Mouse (Mus musculus) liver, embryonic 15.5 days (tissue): Measurements from ENCODE around the gene Elmod3. TPM values are rescaled to one million over a fixed set of nuclear protein-coding genes. Genes with fewer than 3 reads are reported as not detected.

ENCODE experiments used
- ATAC-seq: fragments of 200-750 bp; cut with Nextera tagmentation; 2 replicates; pipeline ENCODE4 v1.8.0; 2017; ENCODE audit warnings: moderate number of reproducible peaks, mild to moderate bottlenecking, moderate library complexity; ENCODE audit not compliant: insufficient read depth
- H3K27ac ChIP-seq: fragments of 300-500 bp; sonication (generic); replicated peaks from 2 replicates; pipeline ENCODE4 v1.5.1; 2015; ENCODE audit warnings: mild to moderate bottlenecking, inconsistent platforms
- H3K27me3 ChIP-seq: fragments of 300-500 bp; sonication (generic); 2 replicates; pipeline ENCODE4 v1.6.1; 2015; ENCODE audit warnings: mild to moderate bottlenecking, inconsistent platforms
- H3K36me3 ChIP-seq: fragments of 300-500 bp; sonication (generic); replicated peaks from 2 replicates; pipeline ENCODE4 v1.6.1; 2015; ENCODE audit warnings: moderate library complexity, mild to moderate bottlenecking, inconsistent platforms
- H3K4me1 ChIP-seq: fragments of 300-500 bp; sonication (generic); replicated peaks from 2 replicates; pipeline ENCODE4 v1.6.1; 2015; ENCODE audit warnings: inconsistent platforms
- H3K4me2 ChIP-seq: fragments of 300-500 bp; sonication (generic); 2 replicates; pipeline ENCODE4 v1.6.1; 2015; ENCODE audit warnings: moderate library complexity, mild to moderate bottlenecking, inconsistent platforms
- H3K4me3 ChIP-seq: fragments of 300-500 bp; sonication (generic); replicated peaks from 2 replicates; pipeline ENCODE4 v1.5.1; 2015; ENCODE audit warnings: mild to moderate bottlenecking, inconsistent platforms
- H3K9ac ChIP-seq: fragments of 300-500 bp; sonication (generic); 2 replicates; pipeline ENCODE4 v1.6.1; 2015; ENCODE audit warnings: moderate library complexity, mild to moderate bottlenecking, inconsistent platforms
- H3K9me3 ChIP-seq: fragments of 300-500 bp; sonication (generic); replicated peaks from 2 replicates; pipeline ENCODE4 v1.6.1; 2016; ENCODE audit warnings: inconsistent platforms
- WGBS: fragments of 180-500 bp; shearing (Covaris S2); methylation state at CpG from one replicate; pipeline ENCODE4 v1.1.7; 2015; ENCODE audit warnings: mixed read lengths; ENCODE audit not compliant: insufficient replicate concordance; 5-methylcytosine and 5-hydroxymethylcytosine counted together
- polyA plus RNA-seq: library from polyadenylated mRNA; unstranded; fragments of >200 nt; fragmentation: Nextera tagmentation; extraction: Ambion mirVana; gene quantifications from 2 replicates; pipeline ENCODE4 v1.2.1, GENCODE M21; 2015

Elmod3 gene
- polyA plus RNA-seq, 1 experiment from 2014 or later: 4.2 TPM

- Histone ChIP-seq H3K9ac (no peak overlapping the region), H3K27me3 (no peaks in the 10 kb centered on the region), H3K27ac (no peak overlapping the region), H3K4me2 (no peak overlapping the region), H3K4me1 (peaks cover 6% of the 10 kb centered on the region), H3K4me3 (no peak overlapping the region), H3K36me3 (0 out of 2 replicates have a peak, but pooled peaks cover 4% of the 10 kb centered on the region), H3K9me3 (no peaks in the 10 kb centered on the region)
- 82% methylated on average over 10 of the region's 10 CpGs for WGBS
- no peak for ATAC-seq
These were observed 29.5 kb downstream of the Elmod3 start for GRCm38 (mm10) chr6:72568736-72569135.

GRCm38 (mm10) chr6:72567508-72567907, 30.7 kb downstream of the Elmod3 start:
- WGBS: 70% methylated on average over 5 of the region's 5 CpGs
- no peak for ATAC-seq

GRCm38 (mm10) chr6:72566044-72566443, 32.2 kb downstream of the Elmod3 start:
- Histone ChIP-seq H3K4me2 (no peak overlapping the region), H3K4me1 (peaks cover 6% of the 10 kb centered on the region), H3K27me3 (no peaks in the 10 kb centered on the region), H3K4me3 (no peak overlapping the region), H3K27ac (no peak overlapping the region), H3K36me3 (no peaks in the 10 kb centered on the region), H3K9me3 (no peaks in the 10 kb centered on the region), H3K9ac (no peak overlapping the region)
- WGBS: under 1% methylated on average over 4 of the region's 4 CpGs
- ATAC-seq: no peak

More at GRCm38 (mm10) chr6:72567508-72567907, 30.7 kb downstream of the Elmod3 start:
- Histone ChIP-seq H3K27ac (no peak overlapping the region), H3K4me3 (no peak overlapping the region), H3K4me2 (no peak overlapping the region), H3K9me3 (no peaks in the 10 kb centered on the region), H3K36me3 (no peaks in the 10 kb centered on the region), H3K27me3 (no peaks in the 10 kb centered on the region), H3K4me1 (peaks cover 6% of the 10 kb centered on the region), H3K9ac (no peak overlapping the region)

- no peak overlapping the region for H3K27ac ChIP-seq
- no peaks in the 10 kb centered on the region for H3K9me3 ChIP-seq
- ATAC-seq: no peak
- no peaks in the 10 kb centered on the region for H3K36me3 ChIP-seq
- no peaks in the 10 kb centered on the region for H3K27me3 ChIP-seq
- 65% methylated on average over 7 of the region's 7 CpGs for WGBS
- no peak overlapping the region for H3K9ac ChIP-seq
- H3K4me1 ChIP-seq: peaks cover 6% of the 10 kb centered on the region
- no peak overlapping the region for H3K4me3 ChIP-seq
- no peak overlapping the region for H3K4me2 ChIP-seq
These were observed 32.7 kb downstream of the Elmod3 start for GRCm38 (mm10) chr6:72565506-72565905.

- no peak overlapping the region for H3K9ac ChIP-seq
- no peak for ATAC-seq
- H3K4me1 ChIP-seq: peaks cover 6% of the 10 kb centered on the region
- 74% methylated on average over 5 of the region's 5 CpGs for WGBS
- no peaks in the 10 kb centered on the region for H3K36me3 ChIP-seq
- no peak overlapping the region for H3K4me2 ChIP-seq
- H3K27me3 ChIP-seq: no peaks in the 10 kb centered on the region
- no peak overlapping the region for H3K27ac ChIP-seq
- H3K9me3 ChIP-seq: no peaks in the 10 kb centered on the region
- H3K4me3 ChIP-seq: no peak overlapping the region
These were observed 35.3 kb downstream of the Elmod3 start for GRCm38 (mm10) chr6:72562894-72563293.

GRCm38 (mm10) chr6:72562486-72562885, 35.7 kb downstream of the Elmod3 start:
- Histone ChIP-seq H3K36me3 (no peaks in the 10 kb centered on the region), H3K9ac (no peak overlapping the region), H3K9me3 (no peaks in the 10 kb centered on the region), H3K4me2 (no peak overlapping the region), H3K4me3 (no peak overlapping the region), H3K27ac (no peak overlapping the region), H3K27me3 (no peaks in the 10 kb centered on the region), H3K4me1 (peaks cover 6% of the 10 kb centered on the region)
- 60% methylated on average over 6 of the region's 6 CpGs for WGBS
- no peak for ATAC-seq

- Histone ChIP-seq H3K4me3 (no peak overlapping the region), H3K27ac (no peak overlapping the region), H3K36me3 (no peaks in the 10 kb centered on the region), H3K4me1 (peaks cover 5% of the 10 kb centered on the region), H3K27me3 (no peaks in the 10 kb centered on the region), H3K9ac (no peak overlapping the region), H3K4me2 (no peak overlapping the region), H3K9me3 (no peaks in the 10 kb centered on the region)
- 73% methylated on average over 8 of the region's 8 CpGs for WGBS
- ATAC-seq: no peak
These were observed 37.4 kb downstream of the Elmod3 start for GRCm38 (mm10) chr6:72560801-72561200.

- H3K36me3 ChIP-seq: no peaks in the 10 kb centered on the region
- no peak for ATAC-seq
- peaks cover 40% of the 10 kb centered on the region for H3K4me1 ChIP-seq
- H3K4me3 ChIP-seq: peak overlapping the region; percentile 51
- H3K9ac ChIP-seq: peak overlapping the region; percentile 37; the same call in 1 of the 2 replicates
- H3K9me3 ChIP-seq: no peaks in the 10 kb centered on the region
- 17% methylated on average over 8 of the region's 8 CpGs for WGBS
- peak overlapping the region; percentile 80 for H3K4me2 ChIP-seq
- no peaks in the 10 kb centered on the region for H3K27me3 ChIP-seq
- peak overlapping the region; percentile 61 for H3K27ac ChIP-seq
These were observed 45.2 kb downstream of the Elmod3 start for GRCm38 (mm10) chr6:72553079-72553412.

GRCm38 (mm10) chr6:72552171-72553078, 45.8 kb downstream of the Elmod3 start:
- H3K4me1 ChIP-seq: peaks cover 40% of the 10 kb centered on the region
- H3K9me3 ChIP-seq: no peaks in the 10 kb centered on the region
- H3K4me3 ChIP-seq: peak overlapping the region; percentile 51
- ATAC-seq: peak; percentile 67
- H3K36me3 ChIP-seq: no peaks in the 10 kb centered on the region
- H3K9ac ChIP-seq: peak overlapping the region; percentile 37; the same call in 1 of the 2 replicates
- peak overlapping the region; percentile 61 for H3K27ac ChIP-seq
- H3K4me2 ChIP-seq: peak overlapping the region; percentile 80
- H3K27me3 ChIP-seq: no peaks in the 10 kb centered on the region
- 14% methylated on average over 27 of the region's 27 CpGs for WGBS

- WGBS: 38% methylated on average over 10 of the region's 10 CpGs
- Histone ChIP-seq H3K36me3 (no peaks in the 10 kb centered on the region), H3K9me3 (no peaks in the 10 kb centered on the region), H3K27ac (no peak overlapping the region), H3K4me2 (peak overlapping the region; percentile 6; the same call in 1 of the 2 replicates), H3K4me3 (no peak overlapping the region), H3K9ac (no peak overlapping the region), H3K4me1 (peaks cover 40% of the 10 kb centered on the region), H3K27me3 (no peaks in the 10 kb centered on the region)
- no peak for ATAC-seq
These were observed 47.6 kb downstream of the Elmod3 start for GRCm38 (mm10) chr6:72550503-72551100.

GRCm38 (mm10) chr6:72550025-72550424, 48.2 kb downstream of the Elmod3 start:
- H3K4me1 ChIP-seq: peaks cover 43% of the 10 kb centered on the region
- ATAC-seq: no peak
- H3K36me3 ChIP-seq: no peaks in the 10 kb centered on the region
- H3K27ac ChIP-seq: 0 out of 2 replicates have a peak overlapping the region, but pooled peaks have one; percentile 0
- no peaks in the 10 kb centered on the region for H3K9me3 ChIP-seq
- no peaks in the 10 kb centered on the region for H3K27me3 ChIP-seq
- peak overlapping the region; percentile 2; the same call in 1 of the 2 replicates for H3K4me3 ChIP-seq
- H3K9ac ChIP-seq: no peak overlapping the region
- H3K4me2 ChIP-seq: peak overlapping the region; percentile 40; the same call in 1 of the 2 replicates
- 41% methylated on average over 6 of the region's 6 CpGs for WGBS
